Mouse (Mus musculus) midbrain, embryonic 12.5 days (tissue): Measurements from ENCODE around the gene Gnai2. TPM values are rescaled to one million over a fixed set of nuclear protein-coding genes. Genes with fewer than 3 reads are reported as not detected.

ENCODE experiments used
- ATAC-seq: fragments of 200-750 bp; cut with Nextera tagmentation; 2 replicates; pipeline ENCODE4 v1.8.0; 2017; ENCODE audit warnings: low read depth, moderate TSS enrichment, moderate library complexity; ENCODE audit not compliant: low FRiP score
- H3K27ac ChIP-seq: fragments of 300-500 bp; sonication (generic); replicated peaks from 2 replicates; pipeline ENCODE4 v1.5.1; 2016; ENCODE audit warnings: mild to moderate bottlenecking
- H3K27me3 ChIP-seq: fragments of 300-500 bp; sonication (generic); 2 replicates; pipeline ENCODE4 v1.6.1; 2016; ENCODE audit warnings: mild to moderate bottlenecking
- H3K36me3 ChIP-seq: fragments of 300-500 bp; sonication (generic); 2 replicates; pipeline ENCODE4 v1.6.1; 2016
- H3K4me1 ChIP-seq: fragments of 300-500 bp; sonication (generic); 2 replicates; pipeline ENCODE4 v1.6.1; 2016
- H3K4me2 ChIP-seq: fragments of 300-500 bp; sonication (generic); replicated peaks from 2 replicates; pipeline ENCODE4 v1.6.1; 2016; ENCODE audit warnings: mild to moderate bottlenecking, moderate library complexity
- H3K4me3 ChIP-seq: fragments of 300-500 bp; sonication (generic); 2 replicates; pipeline ENCODE4 v1.5.1; 2016; ENCODE audit warnings: mild to moderate bottlenecking
- H3K9ac ChIP-seq: fragments of 300-500 bp; sonication (generic); replicated peaks from 2 replicates; pipeline ENCODE4 v1.6.1; 2016; ENCODE audit warnings: mild to moderate bottlenecking, moderate library complexity
- H3K9me3 ChIP-seq: fragments of 300-500 bp; sonication (generic); 2 replicates; pipeline ENCODE4 v1.6.1; 2016; ENCODE audit warnings: mild to moderate bottlenecking
- whole genome bisulfite sequencing: fragments of 180-500 bp; shearing (Covaris S2); methylation state at CpG from one replicate; pipeline ENCODE4 v1.1.7; 2016; 5-methylcytosine and 5-hydroxymethylcytosine counted together
- polyA plus RNA-seq: library from polyadenylated mRNA; unstranded; fragments of >200 nt; fragmentation: Nextera tagmentation; extraction: Ambion mirVana; gene quantifications from 2 replicates; pipeline ENCODE4 v1.2.1, GENCODE M21; 2016

Gnai2 gene
- polyA plus RNA-seq, 1 experiment from 2014 or later = 641 TPM

GRCm38 (mm10) chr9:107640257-107640772 is 5.1 kb upstream of the Gnai2 start:
- Histone ChIP-seq H3K4me3 (no peak overlapping the region), H3K4me1 (peaks cover 59% of the 10 kb centered on the region), H3K36me3 (no peaks in the 10 kb centered on the region), H3K9me3 (no peaks in the 10 kb centered on the region), H3K27me3 (no peaks in the 10 kb centered on the region), H3K4me2 (no peak overlapping the region), H3K9ac (no peak overlapping the region), H3K27ac (peak overlapping the region; percentile 27)
- WGBS = 45% methylated on average over 7 of the region's 8 CpGs
- ATAC-seq = no peak

GRCm38 (mm10) chr9:107637070-107637469 is 1.9 kb upstream of the Gnai2 start:
- H3K4me2 ChIP-seq = peak overlapping the region; percentile 45
- ATAC-seq = peak; percentile 72
- H3K9ac ChIP-seq = no peak overlapping the region
- 0 out of 2 replicates have a peak overlapping the region, but pooled peaks have one; percentile 5 for H3K4me3 ChIP-seq
- no peaks in the 10 kb centered on the region for H3K9me3 ChIP-seq
- H3K27ac ChIP-seq = peak overlapping the region; percentile 90
- H3K36me3 ChIP-seq = no peaks in the 10 kb centered on the region
- no peaks in the 10 kb centered on the region for H3K27me3 ChIP-seq
- WGBS = 10% methylated on average over 7 of the region's 7 CpGs
- peaks cover 64% of the 10 kb centered on the region for H3K4me1 ChIP-seq

GRCm38 (mm10) chr9:107634406-107635278 is 525 bp downstream of the Gnai2 start:
- Histone ChIP-seq H3K36me3 (no peaks in the 10 kb centered on the region), H3K4me2 (peak overlapping the region; percentile 95), H3K9ac (peak overlapping the region; percentile 95), H3K4me3 (peak overlapping the region; percentile 81), H3K4me1 (peaks cover 67% of the 10 kb centered on the region), H3K9me3 (no peaks in the 10 kb centered on the region), H3K27ac (peak overlapping the region; percentile 99), H3K27me3 (no peaks in the 10 kb centered on the region)
- under 1% methylated on average over 35 of the region's 35 CpGs for whole genome bisulfite sequencing
- no peak for ATAC-seq

- H3K9me3 ChIP-seq = no peaks in the 10 kb centered on the region
- WGBS = 0% methylated on average over 15 of the region's 15 CpGs
- H3K27me3 ChIP-seq = no peaks in the 10 kb centered on the region
- H3K4me2 ChIP-seq = peak overlapping the region; percentile 95
- ATAC-seq = no peak
- peaks cover 75% of the 10 kb centered on the region for H3K4me1 ChIP-seq
- peak overlapping the region; percentile 95 for H3K9ac ChIP-seq
- 0 out of 2 replicates have a peak, but pooled peaks cover 1% of the 10 kb centered on the region for H3K36me3 ChIP-seq
- peak overlapping the region; percentile 99 for H3K27ac ChIP-seq
- H3K4me3 ChIP-seq = peak overlapping the region; percentile 81
These were observed 1.3 kb downstream of the Gnai2 start for GRCm38 (mm10) chr9:107633661-107634405.

GRCm38 (mm10) chr9:107633091-107633660 is 2.0 kb downstream of the Gnai2 start:
- H3K27ac ChIP-seq = peak overlapping the region; percentile 99
- under 1% methylated on average over 33 of the region's 33 CpGs for WGBS
- H3K9ac ChIP-seq = peak overlapping the region; percentile 95
- H3K4me3 ChIP-seq = peak overlapping the region; percentile 81
- peaks cover 82% of the 10 kb centered on the region for H3K4me1 ChIP-seq
- H3K4me2 ChIP-seq = peak overlapping the region; percentile 95
- ATAC-seq = no peak
- H3K27me3 ChIP-seq = no peaks in the 10 kb centered on the region
- 0 out of 2 replicates have a peak, but pooled peaks cover 3% of the 10 kb centered on the region for H3K36me3 ChIP-seq
- no peaks in the 10 kb centered on the region for H3K9me3 ChIP-seq

GRCm38 (mm10) chr9:107632478-107632877 is 2.7 kb downstream of the Gnai2 start:
- H3K36me3 ChIP-seq = 0 out of 2 replicates have a peak, but pooled peaks cover 3% of the 10 kb centered on the region
- H3K4me3 ChIP-seq = peak overlapping the region; percentile 81
- peak overlapping the region; percentile 95 for H3K4me2 ChIP-seq
- peaks cover 84% of the 10 kb centered on the region for H3K4me1 ChIP-seq
- ATAC-seq = no peak
- no peaks in the 10 kb centered on the region for H3K9me3 ChIP-seq
- H3K9ac ChIP-seq = peak overlapping the region; percentile 95
- 25% methylated on average over 6 of the region's 6 CpGs for WGBS
- H3K27me3 ChIP-seq = no peaks in the 10 kb centered on the region
- H3K27ac ChIP-seq = peak overlapping the region; percentile 99

- Histone ChIP-seq H3K9ac (peak overlapping the region; percentile 95), H3K4me1 (peaks cover 84% of the 10 kb centered on the region), H3K27ac (peak overlapping the region; percentile 99), H3K4me3 (peak overlapping the region; percentile 81), H3K9me3 (no peaks in the 10 kb centered on the region), H3K4me2 (peak overlapping the region; percentile 95), H3K36me3 (0 out of 2 replicates have a peak, but pooled peaks cover 3% of the 10 kb centered on the region), H3K27me3 (no peaks in the 10 kb centered on the region)
- 63% methylated on average over 8 of the region's 8 CpGs for WGBS
- ATAC-seq = no peak
These were observed 3.3 kb downstream of the Gnai2 start for GRCm38 (mm10) chr9:107631861-107632260.

- Histone ChIP-seq H3K4me1 (peaks cover 84% of the 10 kb centered on the region), H3K36me3 (0 out of 2 replicates have a peak, but pooled peaks cover 3% of the 10 kb centered on the region), H3K27me3 (no peaks in the 10 kb centered on the region), H3K4me3 (peak overlapping the region; percentile 81), H3K27ac (peak overlapping the region; percentile 99), H3K9me3 (no peaks in the 10 kb centered on the region), H3K9ac (peak overlapping the region; percentile 95; the same call in 1 of the 2 replicates), H3K4me2 (peak overlapping the region; percentile 95)
- ATAC-seq = no peak
- 28% methylated on average over 9 of the region's 9 CpGs for WGBS
These were observed 3.8 kb downstream of the Gnai2 start for GRCm38 (mm10) chr9:107631311-107631826.

- ATAC-seq = peak; percentile 55
- 0 out of 2 replicates have a peak, but pooled peaks cover 3% of the 10 kb centered on the region for H3K36me3 ChIP-seq
- peak overlapping the region; percentile 95 for H3K4me2 ChIP-seq
- H3K9me3 ChIP-seq = no peaks in the 10 kb centered on the region
- peak overlapping the region; percentile 68 for H3K9ac ChIP-seq
- WGBS = 2% methylated on average over 4 of the region's 4 CpGs
- peaks cover 84% of the 10 kb centered on the region for H3K4me1 ChIP-seq
- peak overlapping the region; percentile 99 for H3K27ac ChIP-seq
- peak overlapping the region; percentile 33 for H3K4me3 ChIP-seq
- no peaks in the 10 kb centered on the region for H3K27me3 ChIP-seq
These were observed 4.6 kb downstream of the Gnai2 start for GRCm38 (mm10) chr9:107630576-107630975.

- peak overlapping the region; percentile 95 for H3K4me2 ChIP-seq
- H3K27me3 ChIP-seq = no peaks in the 10 kb centered on the region
- peak overlapping the region; percentile 33 for H3K4me3 ChIP-seq
- peak; percentile 14 for ATAC-seq
- peak overlapping the region; percentile 68 for H3K9ac ChIP-seq
- H3K4me1 ChIP-seq = peaks cover 88% of the 10 kb centered on the region
- peak overlapping the region; percentile 99 for H3K27ac ChIP-seq
- 6% methylated on average over 14 of the region's 14 CpGs for WGBS
- H3K36me3 ChIP-seq = peaks cover 9% of the 10 kb centered on the region; the same call in 1 of the 2 replicates
- no peaks in the 10 kb centered on the region for H3K9me3 ChIP-seq
These were observed 5.2 kb downstream of the Gnai2 start for GRCm38 (mm10) chr9:107629901-107630425.

GRCm38 (mm10) chr9:107629411-107629730 is 5.8 kb downstream of the Gnai2 start:
- Histone ChIP-seq H3K27ac (peak overlapping the region; percentile 99), H3K4me1 (peaks cover 92% of the 10 kb centered on the region), H3K4me3 (peak overlapping the region; percentile 6; the same call in 1 of the 2 replicates), H3K4me2 (peak overlapping the region; percentile 95), H3K9ac (peak overlapping the region; percentile 62), H3K27me3 (no peaks in the 10 kb centered on the region), H3K9me3 (no peaks in the 10 kb centered on the region), H3K36me3 (peaks cover 15% of the 10 kb centered on the region; the same call in 1 of the 2 replicates)
- ATAC-seq = no peak
- WGBS = 21% methylated on average over 4 of the region's 4 CpGs
